Mouse (Mus musculus): ENCODE measurements around the gene C1qtnf1. TPM values are rescaled to one million over a fixed set of nuclear protein-coding genes. Genes with fewer than 3 reads are reported as not detected.
A peak's percentile ranks its signal among the peaks of the same experiment; 100 is the strongest.

Gene C1qtnf1
- total and polyA plus RNA-seq, 2 experiments from 2014 or later, result 5.8 to 7.8 TPM

DNA sequence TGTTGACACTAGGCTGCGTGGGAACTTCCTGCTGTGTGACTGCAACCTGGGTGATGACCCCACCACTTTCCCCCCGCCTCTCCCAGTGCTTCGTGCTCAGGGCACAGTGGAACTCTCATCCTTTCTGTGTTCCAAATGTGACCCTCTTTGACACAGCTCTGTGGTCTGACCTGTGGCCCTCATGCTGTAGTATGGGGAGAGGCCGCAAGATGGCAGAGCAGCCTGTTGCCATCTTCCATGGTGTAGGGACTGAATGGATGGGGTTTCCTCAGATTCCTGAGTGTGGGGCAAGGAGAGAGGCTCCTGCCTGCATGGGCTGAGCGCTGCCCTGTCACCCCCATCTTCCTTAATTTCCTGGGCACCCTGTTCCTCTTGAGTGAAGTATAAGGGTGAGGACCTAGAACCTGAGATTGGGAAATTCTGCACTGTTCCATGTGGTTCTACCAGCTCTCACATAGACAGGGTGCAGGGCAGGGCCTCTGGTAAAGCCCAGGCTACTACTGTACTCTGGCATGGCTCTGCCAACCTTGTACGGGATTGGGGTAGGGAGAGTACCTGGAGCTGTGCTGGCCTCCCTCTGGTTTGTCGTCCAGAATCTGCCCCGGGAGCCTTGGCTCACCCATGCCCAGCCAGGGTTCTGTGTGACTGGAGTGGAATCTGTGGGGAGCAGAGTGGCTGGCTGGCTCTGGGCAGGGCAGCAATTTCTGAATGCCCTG is 60.3 kb downstream of the C1qtnf1 start:
- no peak overlapping the region for H3K9ac ChIP-seq (replicated peaks; ENCODE audit: low read depth, low read length)
- H3K4me2 ChIP-seq (ENCODE audit: low read depth, low read length), result no peak overlapping the region
- peaks cover 27% of the 10 kb centered on the region for H3K36me3 ChIP-seq (replicated peaks; ENCODE audit: control insufficient read depth, insufficient read depth, low read length)
- no peak overlapping the region for H3K27ac ChIP-seq (ENCODE audit: low read depth)
- H3K27me3 ChIP-seq (ENCODE audit: control insufficient read depth, insufficient read depth, low read length), result peaks cover 14% of the 10 kb centered on the region; the same call in 1 of the 2 replicates
- H3K4me3 ChIP-seq (ENCODE audit: low read depth, low read length), result no peak overlapping the region
- no peaks in the 10 kb centered on the region for H3K4me1 ChIP-seq (ENCODE audit: control insufficient read depth, insufficient read depth)
- WGBS, result 74% methylated on average over 8 of the region's 8 CpGs
- TF ChIP-seq EP300 (IDR thresholded peaks at IDR 0.05; ENCODE audit: low read depth) (no peak), CTCF (IDR thresholded peaks at IDR 0.05; ENCODE audit: low read depth) (peak; percentile 27)
- ATAC-seq (ENCODE audit: insufficient read depth, low read depth) (no peak), DNase-seq (ENCODE audit: low spot score) (no peak)
- no peaks in the 10 kb centered on the region for H3K9me3 ChIP-seq (replicated peaks; ENCODE audit: control insufficient read depth, low read length)

DNA sequence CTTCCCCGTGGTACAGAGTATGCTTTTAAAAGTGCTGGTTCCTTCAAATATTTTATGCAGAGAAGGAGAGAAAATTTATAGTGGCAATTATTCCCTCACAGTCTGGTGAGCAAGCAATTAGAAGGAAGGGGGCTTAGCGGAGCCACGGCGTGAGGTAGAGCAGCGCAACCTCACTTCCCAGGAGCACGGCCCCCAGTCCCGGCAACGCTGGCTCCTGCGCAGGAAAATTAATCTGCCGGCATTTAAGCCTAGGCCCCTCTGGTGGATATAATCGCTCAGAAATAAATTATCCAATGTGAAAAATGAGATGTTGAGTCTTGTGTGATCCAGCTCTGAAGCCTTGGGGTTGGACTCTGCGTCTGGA is 60.9 kb downstream of the C1qtnf1 start:
- DNase-seq (ENCODE audit: low spot score) (no peak), ATAC-seq (ENCODE audit: insufficient read depth, low read depth) (no peak)
- H3K4me2 ChIP-seq (ENCODE audit: low read depth, low read length), result no peak overlapping the region
- no peak overlapping the region for H3K9ac ChIP-seq (replicated peaks; ENCODE audit: low read depth, low read length)
- peaks cover 23% of the 10 kb centered on the region for H3K36me3 ChIP-seq (replicated peaks; ENCODE audit: control insufficient read depth, insufficient read depth, low read length)
- 84% methylated on average over 12 of the region's 12 CpGs for WGBS
- no peak overlapping the region for H3K4me3 ChIP-seq (ENCODE audit: low read depth, low read length)
- TF ChIP-seq CTCF (IDR thresholded peaks at IDR 0.05; ENCODE audit: low read depth) (no peak), EP300 (IDR thresholded peaks at IDR 0.05; ENCODE audit: low read depth) (no peak)
- peaks cover 14% of the 10 kb centered on the region; the same call in 1 of the 2 replicates for H3K27me3 ChIP-seq (ENCODE audit: control insufficient read depth, insufficient read depth, low read length)
- H3K4me1 ChIP-seq (ENCODE audit: control insufficient read depth, insufficient read depth), result no peaks in the 10 kb centered on the region
- no peaks in the 10 kb centered on the region for H3K9me3 ChIP-seq (replicated peaks; ENCODE audit: control insufficient read depth, low read length)
- H3K27ac ChIP-seq (ENCODE audit: low read depth), result no peak overlapping the region

DNA sequence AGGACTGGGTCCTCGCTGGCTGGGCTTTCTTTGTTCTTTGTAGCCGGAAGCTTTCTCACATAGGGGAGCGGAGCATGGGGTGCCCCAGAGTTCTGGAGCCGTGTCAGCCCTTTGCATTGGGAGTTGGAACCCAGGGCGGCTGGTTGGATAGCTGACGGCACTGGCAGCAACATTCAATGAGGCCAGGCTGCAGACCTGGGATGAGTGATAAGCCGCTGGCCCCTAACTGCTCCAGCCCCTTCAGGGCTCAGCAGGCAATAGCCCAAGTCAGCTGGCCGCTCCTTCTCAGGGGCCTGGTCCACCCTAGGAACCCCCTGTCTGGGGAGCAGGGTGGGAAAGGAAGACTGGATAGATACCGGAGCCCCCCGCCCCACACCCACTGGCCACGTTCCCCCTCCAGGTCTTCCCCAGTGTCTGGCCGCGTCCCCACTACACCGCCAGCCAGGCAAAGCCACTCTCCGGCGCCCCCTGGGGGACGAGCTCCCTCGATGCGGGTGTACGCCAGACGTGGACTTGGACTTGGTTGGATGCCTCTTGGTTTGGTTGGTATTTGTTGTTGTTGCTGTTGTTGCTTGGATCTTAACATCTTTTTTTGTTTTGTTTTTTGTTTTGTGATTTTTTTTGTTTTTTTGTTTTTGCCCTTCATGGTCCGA is 62.7 kb downstream of the C1qtnf1 start:
- ATAC-seq (ENCODE audit: insufficient read depth, low read depth), result no peak
- WGBS, result 18% methylated on average over 22 of the region's 22 CpGs
- peak; percentile 86 for TF ChIP-seq CTCF (IDR thresholded peaks at IDR 0.05; ENCODE audit: low read depth)
- TF ChIP-seq EP300 (IDR thresholded peaks at IDR 0.05; ENCODE audit: low read depth), result no peak
- Histone ChIP-seq H3K27ac (ENCODE audit: low read depth) (no peak overlapping the region), H3K4me2 (ENCODE audit: low read depth, low read length) (peak overlapping the region; percentile 40), H3K36me3 (replicated peaks; ENCODE audit: control insufficient read depth, insufficient read depth, low read length) (peaks cover 10% of the 10 kb centered on the region; the same call in 1 of the 2 replicates), H3K4me3 (ENCODE audit: low read depth, low read length) (no peak overlapping the region), H3K9me3 (replicated peaks; ENCODE audit: control insufficient read depth, low read length) (no peaks in the 10 kb centered on the region), H3K27me3 (ENCODE audit: control insufficient read depth, insufficient read depth, low read length) (peaks cover 14% of the 10 kb centered on the region; the same call in 1 of the 2 replicates), H3K4me1 (ENCODE audit: control insufficient read depth, insufficient read depth) (0 out of 2 replicates have a peak, but pooled peaks cover 3% of the 10 kb centered on the region), H3K9ac (replicated peaks; ENCODE audit: low read depth, low read length) (no peak overlapping the region)
- no peak for DNase-seq (ENCODE audit: low spot score)

DNA sequence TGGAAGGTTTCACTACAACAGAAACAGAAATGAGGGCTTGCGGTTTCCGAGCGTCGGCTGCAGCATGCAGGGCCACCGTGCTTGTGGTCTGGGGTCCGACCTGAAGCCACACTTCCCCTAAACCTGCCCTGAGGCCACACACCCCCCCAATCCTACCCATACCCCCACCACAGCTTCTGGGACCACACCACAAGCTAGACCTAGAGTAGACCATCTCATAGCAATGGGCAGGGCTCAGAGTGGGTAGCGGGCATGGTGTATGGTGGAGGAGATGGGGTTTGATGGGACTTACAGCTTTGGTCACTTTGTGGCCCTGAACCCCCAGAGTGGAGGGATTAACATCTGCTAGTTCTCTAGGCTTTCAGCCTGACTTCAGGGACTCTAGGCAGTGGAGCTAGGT is 63.2 kb downstream of the C1qtnf1 start:
- ATAC-seq (ENCODE audit: insufficient read depth, low read depth) (no peak), DNase-seq (ENCODE audit: low spot score) (no peak)
- TF ChIP-seq CTCF (IDR thresholded peaks at IDR 0.05; ENCODE audit: low read depth), result no peak
- TF ChIP-seq EP300 (IDR thresholded peaks at IDR 0.05; ENCODE audit: low read depth), result no peak
- Histone ChIP-seq H3K4me2 (ENCODE audit: low read depth, low read length) (no peak overlapping the region), H3K9me3 (replicated peaks; ENCODE audit: control insufficient read depth, low read length) (no peaks in the 10 kb centered on the region), H3K27ac (ENCODE audit: low read depth) (no peak overlapping the region), H3K4me1 (ENCODE audit: control insufficient read depth, insufficient read depth) (0 out of 2 replicates have a peak, but pooled peaks cover 3% of the 10 kb centered on the region), H3K9ac (replicated peaks; ENCODE audit: low read depth, low read length) (no peak overlapping the region), H3K36me3 (replicated peaks; ENCODE audit: control insufficient read depth, insufficient read depth, low read length) (0 out of 2 replicates have a peak, but pooled peaks cover 10% of the 10 kb centered on the region), H3K27me3 (ENCODE audit: control insufficient read depth, insufficient read depth, low read length) (peaks cover 14% of the 10 kb centered on the region; the same call in 1 of the 2 replicates), H3K4me3 (ENCODE audit: low read depth, low read length) (no peak overlapping the region)
- WGBS, result 83% methylated on average over 7 of the region's 7 CpGs

DNA sequence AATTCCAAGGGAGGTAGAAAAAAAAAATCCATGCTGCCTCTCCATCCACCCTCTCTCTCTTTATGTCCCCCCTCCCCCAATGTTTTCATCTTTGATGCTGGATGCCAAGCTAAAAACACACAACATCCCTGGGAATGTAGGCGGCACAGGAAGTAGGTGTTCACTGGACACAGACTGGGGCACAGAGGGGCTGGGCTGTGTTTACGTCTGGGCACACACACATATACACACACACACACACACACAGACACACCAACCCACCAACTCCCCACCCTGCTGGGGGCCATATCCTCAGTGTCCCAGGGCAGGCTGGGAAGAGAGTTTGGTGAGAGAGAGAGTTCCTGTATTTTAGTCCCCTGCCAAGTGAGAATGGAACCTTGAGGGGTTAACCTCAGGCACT is 65.5 kb downstream of the C1qtnf1 start:
- TF ChIP-seq EP300 (IDR thresholded peaks at IDR 0.05; ENCODE audit: low read depth) (no peak), CTCF (IDR thresholded peaks at IDR 0.05; ENCODE audit: low read depth) (no peak)
- WGBS, result 71% methylated on average over 2 of the region's 2 CpGs
- H3K9me3 ChIP-seq (replicated peaks; ENCODE audit: control insufficient read depth, low read length), result no peaks in the 10 kb centered on the region
- no peak overlapping the region for H3K4me3 ChIP-seq (ENCODE audit: low read depth, low read length)
- DNase-seq (ENCODE audit: low spot score) (no peak), ATAC-seq (ENCODE audit: insufficient read depth, low read depth) (no peak)
- no peaks in the 10 kb centered on the region for H3K36me3 ChIP-seq (replicated peaks; ENCODE audit: control insufficient read depth, insufficient read depth, low read length)
- H3K4me1 ChIP-seq (ENCODE audit: control insufficient read depth, insufficient read depth), result 0 out of 2 replicates have a peak, but pooled peaks cover 3% of the 10 kb centered on the region
- H3K27ac ChIP-seq (ENCODE audit: low read depth), result no peak overlapping the region
- no peak overlapping the region for H3K4me2 ChIP-seq (ENCODE audit: low read depth, low read length)
- peaks cover 14% of the 10 kb centered on the region; the same call in 1 of the 2 replicates for H3K27me3 ChIP-seq (ENCODE audit: control insufficient read depth, insufficient read depth, low read length)
- H3K9ac ChIP-seq (replicated peaks; ENCODE audit: low read depth, low read length), result no peak overlapping the region
